Mouse (Mus musculus) urinary bladder, postnatal 14 days (tissue): ENCODE measurements around the gene Dtx4.

Source experiments
- DNase-seq: peaks from one replicate; pipeline ENCODE4 v3.0.0; 2021; ENCODE audit warnings: low spot score

Dtx4 gene

GRCm38 (mm10) chr19:12493453-12494186, 7.6 kb downstream of the Dtx4 start:
- no peak for DNase-seq

GRCm38 (mm10) chr19:12491636-12492035, 9.6 kb downstream of the Dtx4 start:
- peak; percentile 41 for DNase-seq

GRCm38 (mm10) chr19:12489675-12490570, 11.3 kb downstream of the Dtx4 start:
- no peak for DNase-seq

GRCm38 (mm10) chr19:12488969-12489674, 12.1 kb downstream of the Dtx4 start:
- no peak for DNase-seq

GRCm38 (mm10) chr19:12488205-12488966, 12.9 kb downstream of the Dtx4 start:
- DNase-seq, result peak; percentile 84

- no peak for DNase-seq
Observed at GRCm38 (mm10) chr19:12487511-12488204, 13.6 kb downstream of the Dtx4 start.

- peak; percentile 77 for DNase-seq
Observed at GRCm38 (mm10) chr19:12486875-12487274, 14.4 kb downstream of the Dtx4 start.

- DNase-seq, result no peak
Observed at GRCm38 (mm10) chr19:12485631-12486030, 15.6 kb downstream of the Dtx4 start.

- no peak for DNase-seq
Observed at GRCm38 (mm10) chr19:12485223-12485622, 16.0 kb downstream of the Dtx4 start.

- no peak for DNase-seq
Observed at GRCm38 (mm10) chr19:12484210-12484609, 17.0 kb downstream of the Dtx4 start.

GRCm38 (mm10) chr19:12483782-12484181, 17.5 kb downstream of the Dtx4 start:
- DNase-seq, result no peak

- no peak for DNase-seq
Observed at GRCm38 (mm10) chr19:12478369-12478768, 22.9 kb downstream of the Dtx4 start.

- DNase-seq, result no peak
Observed at GRCm38 (mm10) chr19:12476721-12477270, 24.5 kb downstream of the Dtx4 start.

- DNase-seq, result peak; percentile 96
Observed at GRCm38 (mm10) chr19:12475380-12476250, 25.6 kb downstream of the Dtx4 start.

- DNase-seq, result no peak
Observed at GRCm38 (mm10) chr19:12473951-12474350, 27.3 kb downstream of the Dtx4 start.

- no peak for DNase-seq
Observed at GRCm38 (mm10) chr19:12473201-12473641, 28.0 kb downstream of the Dtx4 start.

GRCm38 (mm10) chr19:12472381-12472976, 28.8 kb downstream of the Dtx4 start:
- peak; percentile 54 for DNase-seq

- no peak for DNase-seq
Observed at GRCm38 (mm10) chr19:12471866-12472265, 29.4 kb downstream of the Dtx4 start.

- no peak for DNase-seq
Observed at GRCm38 (mm10) chr19:12467436-12467835, 33.8 kb downstream of the Dtx4 start.
